Mouse (Mus musculus): ENCODE data around the gene Zfp597. TPM values are rescaled to one million over a fixed set of nuclear protein-coding genes. Genes with fewer than 3 reads are reported as not detected.

Zfp597 gene
- polyA plus RNA-seq, 1 experiment: 1.7 TPM

GRCm38 (mm10) chr16:3923966-3924365, 39.6 kb upstream of the Zfp597 start:
- H3K4me2 ChIP-seq (ENCODE audit: low read depth): no peak overlapping the region
- H3K27me3 ChIP-seq (ENCODE audit: control insufficient read depth, insufficient read depth, insufficient read length): no peaks in the 10 kb centered on the region
- H3K4me3 ChIP-seq: no peak overlapping the region
- peaks cover 19% of the 10 kb centered on the region for H3K36me3 ChIP-seq (ENCODE audit: control insufficient read depth, insufficient read depth)
- no peaks in the 10 kb centered on the region for H3K79me2 ChIP-seq (ENCODE audit: control insufficient read depth, insufficient read depth)
- TF ChIP-seq SRF (IDR thresholded peaks at IDR 0.05; ENCODE audit: control insufficient read depth, insufficient read length, low read depth) (no peak), MYOD1 (IDR thresholded peaks at IDR 0.05; ENCODE audit: control insufficient read depth in 1 of 3, insufficient read length in 2 of 3, low read depth in 2 of 3) (no peak), CEBPB (IDR thresholded peaks at IDR 0.05; ENCODE audit: insufficient read depth, poor library complexity, severe bottlenecking) (no peak), E2F4 (IDR thresholded peaks at IDR 0.05; ENCODE audit: insufficient read depth) (no peak), POLR2AphosphoS2 (IDR thresholded peaks at IDR 0.05; ENCODE audit: insufficient read length, low read depth) (no peak), POLR2A (IDR thresholded peaks at IDR 0.05; ENCODE audit: insufficient read length, low read depth) (no peak), TCF3 (IDR thresholded peaks at IDR 0.05; ENCODE audit: insufficient read length, low read depth) (no peak), REST (IDR thresholded peaks at IDR 0.05; ENCODE audit: insufficient read depth, insufficient read length) (no peak), MAX (IDR thresholded peaks at IDR 0.05; ENCODE audit: low read depth) (no peak), USF1 (IDR thresholded peaks at IDR 0.05; ENCODE audit: low read depth) (no peak)
- H3ac ChIP-seq (ENCODE audit: control insufficient read depth, insufficient read length): no peak overlapping the region

GRCm38 (mm10) chr16:3923515-3923914, 39.2 kb upstream of the Zfp597 start:
- H3K27me3 ChIP-seq (ENCODE audit: control insufficient read depth, insufficient read depth, insufficient read length): no peaks in the 10 kb centered on the region
- no peak overlapping the region for H3ac ChIP-seq (ENCODE audit: control insufficient read depth, insufficient read length)
- no peaks in the 10 kb centered on the region for H3K79me2 ChIP-seq (ENCODE audit: control insufficient read depth, insufficient read depth)
- TF ChIP-seq USF1 (IDR thresholded peaks at IDR 0.05; ENCODE audit: low read depth): no peak
- no peak for TF ChIP-seq E2F4 (IDR thresholded peaks at IDR 0.05; ENCODE audit: insufficient read depth)
- no peak for TF ChIP-seq SRF (IDR thresholded peaks at IDR 0.05; ENCODE audit: control insufficient read depth, insufficient read length, low read depth)
- TF ChIP-seq MAX (IDR thresholded peaks at IDR 0.05; ENCODE audit: low read depth): no peak
- H3K36me3 ChIP-seq (ENCODE audit: control insufficient read depth, insufficient read depth): peaks cover 19% of the 10 kb centered on the region
- H3K4me3 ChIP-seq: no peak overlapping the region
- no peak overlapping the region for H3K4me2 ChIP-seq (ENCODE audit: low read depth)

- no peak overlapping the region for H3K4me3 ChIP-seq
- H3ac ChIP-seq (ENCODE audit: control insufficient read depth, insufficient read length): no peak overlapping the region
- H3K27me3 ChIP-seq (ENCODE audit: control insufficient read depth, insufficient read depth, insufficient read length): no peaks in the 10 kb centered on the region
- H3K36me3 ChIP-seq (ENCODE audit: control insufficient read depth, insufficient read depth): peaks cover 19% of the 10 kb centered on the region
- no peaks in the 10 kb centered on the region for H3K79me2 ChIP-seq (ENCODE audit: control insufficient read depth, insufficient read depth)
- H3K4me2 ChIP-seq (ENCODE audit: low read depth): no peak overlapping the region
- no peak for TF ChIP-seq REST (IDR thresholded peaks at IDR 0.05; ENCODE audit: insufficient read depth, insufficient read length)
Observed at GRCm38 (mm10) chr16:3920756-3921155, 36.4 kb upstream of the Zfp597 start.

GRCm38 (mm10) chr16:3909118-3909517, 24.8 kb upstream of the Zfp597 start:
- Histone ChIP-seq H3K79me2 (ENCODE audit: control insufficient read depth, insufficient read depth) (peaks cover 8% of the 10 kb centered on the region), H3ac (ENCODE audit: control insufficient read depth, insufficient read length) (peak overlapping the region; percentile 5), H3K4me2 (ENCODE audit: low read depth) (peak overlapping the region; percentile 83), H3K27me3 (ENCODE audit: control insufficient read depth, insufficient read depth, insufficient read length) (no peaks in the 10 kb centered on the region), H3K4me3 (peak overlapping the region; percentile 61), H3K36me3 (ENCODE audit: control insufficient read depth, insufficient read depth) (peaks cover 8% of the 10 kb centered on the region)
- no peak for TF ChIP-seq POLR2AphosphoS2 (IDR thresholded peaks at IDR 0.05; ENCODE audit: insufficient read length, low read depth)
- TF ChIP-seq MYOD1 (IDR thresholded peaks at IDR 0.05; ENCODE audit: control insufficient read depth in 1 of 3, insufficient read length in 2 of 3, low read depth in 2 of 3): no peak
- TF ChIP-seq TCF3 (IDR thresholded peaks at IDR 0.05; ENCODE audit: insufficient read length, low read depth): no peak
- TF ChIP-seq MYOG (IDR thresholded peaks at IDR 0.05; ENCODE audit: control insufficient read depth in 1 of 3, insufficient read depth in 1 of 3, insufficient read length in 2 of 3, low read depth in 2 of 3): no peak
- TF ChIP-seq MAX (IDR thresholded peaks at IDR 0.05; ENCODE audit: low read depth): no peak
- TF ChIP-seq SRF (IDR thresholded peaks at IDR 0.05; ENCODE audit: control insufficient read depth, insufficient read length, low read depth): no peak
- TF ChIP-seq E2F4 (IDR thresholded peaks at IDR 0.05; ENCODE audit: insufficient read depth): no peak
- TF ChIP-seq CEBPB (IDR thresholded peaks at IDR 0.05; ENCODE audit: insufficient read depth, poor library complexity, severe bottlenecking): no peak
- TF ChIP-seq REST (IDR thresholded peaks at IDR 0.05; ENCODE audit: insufficient read depth, insufficient read length): no peak
- TF ChIP-seq POLR2A (IDR thresholded peaks at IDR 0.05; ENCODE audit: insufficient read length, low read depth): no peak
- TF ChIP-seq USF1 (IDR thresholded peaks at IDR 0.05; ENCODE audit: low read depth): no peak

- TF ChIP-seq POLR2AphosphoS2 (IDR thresholded peaks at IDR 0.05; ENCODE audit: insufficient read length, low read depth) (peak; percentile 72), REST (IDR thresholded peaks at IDR 0.05; ENCODE audit: insufficient read depth, insufficient read length) (no peak), MYOG (IDR thresholded peaks at IDR 0.05; ENCODE audit: control insufficient read depth in 1 of 3, insufficient read depth in 1 of 3, insufficient read length in 2 of 3, low read depth in 2 of 3) (peak in 2 of 3 experiments; percentile 48 to 75), POLR2A (IDR thresholded peaks at IDR 0.05; ENCODE audit: insufficient read length, low read depth) (peak; percentile 74), SRF (IDR thresholded peaks at IDR 0.05; ENCODE audit: control insufficient read depth, insufficient read length, low read depth) (peak; percentile 9), CEBPB (IDR thresholded peaks at IDR 0.05; ENCODE audit: insufficient read depth, poor library complexity, severe bottlenecking) (no peak), MYOD1 (IDR thresholded peaks at IDR 0.05; ENCODE audit: control insufficient read depth in 1 of 3, insufficient read length in 2 of 3, low read depth in 2 of 3) (peak in 2 of 3 experiments; percentile 70 to 80)
- Histone ChIP-seq H3K4me2 (ENCODE audit: low read depth) (peak within 1 kb of the TSS; percentile 83), H3K36me3 (ENCODE audit: control insufficient read depth, insufficient read depth) (peaks cover 7% of the 10 kb centered on the region), H3K79me2 (ENCODE audit: control insufficient read depth, insufficient read depth) (peaks cover 8% of the 10 kb centered on the region), H3K27me3 (ENCODE audit: control insufficient read depth, insufficient read depth, insufficient read length) (no peaks in the 10 kb centered on the region), H3ac (ENCODE audit: control insufficient read depth, insufficient read length) (peak within 1 kb of the TSS; percentile 5), H3K4me3 (peak within 1 kb of the TSS; percentile 61)
Observed at GRCm38 (mm10) chr16:3908537-3909111, 24.3 kb upstream of the Zfp597 start, which contains the start of the genes 1700037C18Rik and Cluap1. Gene 1700037C18Rik, minus strand, starts transcription at chr16:3908689. Gene Cluap1, plus strand, starts transcription at chr16:3908801.

All from myocyte (in vitro differentiated cells).